Comparison of ENCODE assay signal across 8 mouse cellular contexts in the genomic region with DNA sequence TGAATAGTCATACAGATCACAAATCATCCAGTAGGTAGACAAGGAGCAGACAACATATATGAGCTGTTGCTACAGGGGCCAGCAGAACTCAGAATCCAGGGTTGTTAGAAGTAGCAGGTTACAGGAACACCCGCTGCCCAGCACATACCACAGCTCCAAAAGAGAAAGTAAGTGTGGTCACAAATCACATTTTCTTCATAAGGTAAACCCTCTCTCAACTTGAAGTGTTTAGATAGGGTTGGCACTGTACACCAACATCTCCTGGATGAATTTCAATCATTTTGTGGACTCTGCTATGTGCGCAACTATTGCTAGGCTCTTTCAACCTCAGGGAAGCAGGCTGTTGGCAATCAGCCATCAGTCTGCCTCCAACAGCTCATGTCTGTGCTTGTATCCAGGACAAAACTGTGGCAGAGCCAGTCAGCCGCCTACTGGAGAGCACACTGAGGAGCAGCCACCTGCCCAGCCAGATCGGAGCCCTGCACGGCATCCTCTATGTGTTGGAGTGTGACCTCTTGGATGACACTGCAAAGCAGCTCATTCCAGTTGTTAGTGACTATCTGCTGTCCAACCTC. TPM values are rescaled to one million over a fixed set of nuclear protein-coding genes. Genes with fewer than 3 reads are reported as not detected.
A peak's percentile ranks its signal among the peaks of the same experiment; 100 is the strongest.
DNase-seq lines count a peak whose midpoint lies in the region; ATAC-seq lines count a peak whose summit lies in the region.

No protein-coding gene starts in this region.

- H3K4me3 ChIP-seq in forebrain, embryonic 15.5 days = no peak overlapping the region
- no peak overlapping the region for H3K4me3 ChIP-seq in forebrain, embryonic 11.5 days (ENCODE audit: low read depth, low read length)
- H3K4me3 ChIP-seq in neural tube, embryonic 15.5 days (replicated peaks) = no peak overlapping the region
- H3K4me3 ChIP-seq in liver, embryonic 11.5 days (ENCODE audit: low read depth, low read length) = no peak overlapping the region

- H3K4me1 ChIP-seq in forebrain, embryonic 15.5 days = no peaks in the 10 kb centered on the region
- no peaks in the 10 kb centered on the region for H3K4me1 ChIP-seq in forebrain, embryonic 11.5 days (replicated peaks; ENCODE audit: control insufficient read depth, insufficient read depth, low read length)
- H3K4me1 ChIP-seq in neural tube, embryonic 15.5 days = no peaks in the 10 kb centered on the region
- H3K4me1 ChIP-seq in liver, embryonic 11.5 days (replicated peaks; ENCODE audit: control insufficient read depth, insufficient read depth, low read length) = no peaks in the 10 kb centered on the region

- intact Hi-C loops in heart, postnatal 14 days (cut with DNase I) = no loop called here

- DNase-seq in forebrain, embryonic 11.5 days (ENCODE audit: low spot score) = no peak
- peak; percentile 38 for DNase-seq in ovary, postnatal 14 days (ENCODE audit: low spot score)
- no peak for DNase-seq in ovary, postnatal 10 days (ENCODE audit: low spot score)
- peak; percentile 50 to 72 for DNase-seq in heart, postnatal 14 days
- DNase-seq in lung, postnatal 10 days = peak; percentile 87
- DNase-seq in liver, embryonic 11.5 days (ENCODE audit: low spot score) = no peak

- no peak overlapping the region for H3K27ac ChIP-seq in forebrain, embryonic 15.5 days (replicated peaks)
- no peak overlapping the region for H3K27ac ChIP-seq in forebrain, embryonic 11.5 days (ENCODE audit: low read depth, low read length)
- H3K27ac ChIP-seq in neural tube, embryonic 15.5 days (replicated peaks) = no peak overlapping the region
- no peak overlapping the region for H3K27ac ChIP-seq in liver, embryonic 11.5 days (ENCODE audit: low read depth, low read length)

- H3K4me2 ChIP-seq in forebrain, embryonic 15.5 days (replicated peaks) = no peak overlapping the region
- no peak overlapping the region for H3K4me2 ChIP-seq in forebrain, embryonic 11.5 days (ENCODE audit: low read depth, low read length, severe bottlenecking)
- no peak overlapping the region for H3K4me2 ChIP-seq in neural tube, embryonic 15.5 days
- H3K4me2 ChIP-seq in liver, embryonic 11.5 days = no peak overlapping the region

- ATAC-seq in forebrain, embryonic 15.5 days (replicated peaks) = 0 out of 2 replicates have a peak, but pooled peaks have one; percentile 35
- no peak for ATAC-seq in forebrain, embryonic 11.5 days (replicated peaks; ENCODE audit: low FRiP score)
- ATAC-seq in neural tube, embryonic 15.5 days (ENCODE audit: low FRiP score) = no peak
- no peak for ATAC-seq in liver, embryonic 11.5 days (replicated peaks; ENCODE audit: low FRiP score)

- peaks cover 71% of the 10 kb centered on the region for H3K36me3 ChIP-seq in forebrain, embryonic 15.5 days
- peaks cover 6% of the 10 kb centered on the region for H3K36me3 ChIP-seq in forebrain, embryonic 11.5 days (ENCODE audit: control insufficient read depth, insufficient read depth, low read length)
- peaks cover 76% of the 10 kb centered on the region for H3K36me3 ChIP-seq in neural tube, embryonic 15.5 days
- H3K36me3 ChIP-seq in liver, embryonic 11.5 days (ENCODE audit: control insufficient read depth, insufficient read depth, low read length) = peaks cover 57% of the 10 kb centered on the region

- H3K9me3 ChIP-seq in forebrain, embryonic 15.5 days = no peaks in the 10 kb centered on the region
- H3K9me3 ChIP-seq in forebrain, embryonic 11.5 days (ENCODE audit: control insufficient read depth, low read length) = no peaks in the 10 kb centered on the region
- H3K9me3 ChIP-seq in neural tube, embryonic 15.5 days (replicated peaks) = no peaks in the 10 kb centered on the region
- no peaks in the 10 kb centered on the region for H3K9me3 ChIP-seq in liver, embryonic 11.5 days (ENCODE audit: control insufficient read depth, low read length)

- H3K9ac ChIP-seq in forebrain, embryonic 15.5 days (replicated peaks) = no peak overlapping the region
- no peak overlapping the region for H3K9ac ChIP-seq in forebrain, embryonic 11.5 days (ENCODE audit: low read length)
- no peak overlapping the region for H3K9ac ChIP-seq in neural tube, embryonic 15.5 days (replicated peaks)
- H3K9ac ChIP-seq in liver, embryonic 11.5 days (ENCODE audit: low read depth, low read length) = no peak overlapping the region

- WGBS in forebrain, embryonic 15.5 days = 65% methylated on average over 5 of the region's 5 CpGs
- 94% methylated on average over 5 of the region's 5 CpGs for WGBS in forebrain, embryonic 11.5 days
- WGBS in neural tube, embryonic 15.5 days = 65% methylated on average over 5 of the region's 5 CpGs
- 92% methylated on average over 5 of the region's 5 CpGs for WGBS in liver, embryonic 11.5 days

- no peaks in the 10 kb centered on the region for H3K27me3 ChIP-seq in forebrain, embryonic 15.5 days
- no peaks in the 10 kb centered on the region for H3K27me3 ChIP-seq in forebrain, embryonic 11.5 days (ENCODE audit: control insufficient read depth, insufficient read depth, low read length)
- H3K27me3 ChIP-seq in neural tube, embryonic 15.5 days (replicated peaks) = no peaks in the 10 kb centered on the region
- H3K27me3 ChIP-seq in liver, embryonic 11.5 days (replicated peaks; ENCODE audit: control insufficient read depth, insufficient read depth, low read length) = no peaks in the 10 kb centered on the region

RNA-seq across cellular contexts. Expression of gene Msantd1, which starts 4.9 kb away (rescaled TPM):
- polyA plus RNA-seq in forebrain, embryonic 15.5 days (2015; fragmentation: Nextera tagmentation; extraction: Ambion mirVana) = 5.6 and 5.8 TPM in 2 replicates
- polyA plus RNA-seq in forebrain, embryonic 11.5 days (2014; fragmentation: Nextera tagmentation; extraction: Ambion mirVana) = 2.5 and 2.8 TPM in 2 replicates
- total RNA-seq in heart, postnatal 14 days (2021) = under 1 TPM; 0.34 to 0.65 TPM
- polyA plus RNA-seq in neural tube, embryonic 15.5 days (2015; fragmentation: Nextera tagmentation; extraction: Ambion mirVana) = 2.9 and 3.7 TPM in 2 replicates
- 0.48 and 0.95 TPM in 2 replicates for polyA plus RNA-seq in liver, embryonic 11.5 days (2014; fragmentation: Nextera tagmentation; extraction: Ambion mirVana)

RNA-seq across cellular contexts. Expression of gene Rgs12, which starts 46.3 kb away (rescaled TPM):
- 64.7 and 64.9 TPM in 2 replicates for polyA plus RNA-seq in forebrain, embryonic 15.5 days (2015; fragmentation: Nextera tagmentation; extraction: Ambion mirVana)
- polyA plus RNA-seq in forebrain, embryonic 11.5 days (2014; fragmentation: Nextera tagmentation; extraction: Ambion mirVana) = 54.4 and 55.9 TPM in 2 replicates
- 10 to 100 TPM; 24.3 to 30.4 TPM for total RNA-seq in heart, postnatal 14 days (2021)
- 32.9 and 33.9 TPM in 2 replicates for polyA plus RNA-seq in neural tube, embryonic 15.5 days (2015; fragmentation: Nextera tagmentation; extraction: Ambion mirVana)
- 38.8 and 39.3 TPM in 2 replicates for polyA plus RNA-seq in liver, embryonic 11.5 days (2014; fragmentation: Nextera tagmentation; extraction: Ambion mirVana)

Comparison
In these comparisons a context has a peak if more than half of its experiments do, and no peak if none do; other contexts are left out.
1. DNase-seq: peak in ovary, postnatal 14 days (single experiment), heart, postnatal 14 days (2 of 2) and lung, postnatal 10 days (single experiment); none in forebrain, embryonic 11.5 days (single experiment), ovary, postnatal 10 days (single experiment) and liver, embryonic 11.5 days (single experiment).